Mouse (Mus musculus): ENCODE measurements around the gene Zeb2.

Zeb2 gene

DNA sequence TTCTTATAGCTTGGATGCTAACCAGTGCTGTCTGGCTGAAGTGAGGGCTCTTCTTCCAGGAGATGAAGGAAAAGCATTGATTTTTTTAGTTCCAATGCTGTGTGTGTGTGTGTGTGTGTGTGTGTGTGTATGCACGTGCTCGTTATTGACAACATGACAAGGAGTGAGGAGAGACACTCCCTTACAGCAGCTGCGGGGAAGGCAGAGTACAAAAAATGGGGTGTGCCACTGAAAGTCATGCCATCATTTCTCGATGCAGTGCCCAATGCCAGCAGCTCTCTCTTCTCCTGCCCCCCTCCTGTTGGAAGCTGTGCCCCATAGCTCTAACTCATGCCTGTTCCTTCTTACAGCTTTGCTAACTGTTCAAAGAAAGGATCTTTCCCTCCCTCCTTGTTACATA is 56.4 kb downstream of the Zeb2 start:
- no peak for DNase-seq (ENCODE audit: low spot score)

DNA sequence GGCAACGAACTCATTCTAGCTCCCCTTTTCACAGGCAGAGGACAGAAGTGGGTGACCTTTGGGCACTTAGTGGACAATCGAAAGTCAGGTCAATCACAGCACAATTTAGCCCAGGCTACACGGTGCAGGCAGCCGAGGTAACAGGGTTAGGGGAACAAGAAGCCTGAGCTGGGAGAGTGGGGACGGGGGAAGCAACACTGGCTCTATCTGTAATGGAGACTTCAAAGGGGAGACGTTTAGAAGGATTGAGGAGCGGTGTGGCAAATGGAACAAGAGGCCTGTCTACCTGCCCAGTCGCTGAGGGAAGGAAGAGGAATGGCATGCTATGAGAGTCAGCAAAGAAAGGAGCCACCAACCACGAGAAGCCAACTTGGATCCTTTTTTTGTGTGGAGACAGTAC is 57.0 kb downstream of the Zeb2 start:
- DNase-seq (ENCODE audit: low spot score), result no peak

DNA sequence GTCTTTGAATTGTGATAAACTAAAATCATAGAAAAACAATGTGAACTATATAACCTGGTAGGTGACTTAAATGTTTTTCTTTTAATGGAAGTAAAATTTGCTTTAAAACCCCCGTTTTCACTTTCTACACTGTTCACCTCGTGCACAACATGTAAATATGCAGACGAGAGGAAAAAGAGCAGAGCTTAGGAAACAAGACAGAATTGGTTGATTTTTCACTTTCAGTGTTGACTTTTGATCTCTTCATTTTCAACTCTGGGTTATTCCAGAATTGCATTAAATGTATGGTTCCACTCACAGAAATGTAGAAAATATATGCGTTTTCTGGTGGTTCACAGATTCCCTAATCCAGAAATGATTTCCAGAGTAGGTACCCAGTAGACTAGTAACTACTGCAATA is 57.6 kb downstream of the Zeb2 start:
- DNase-seq (ENCODE audit: low spot score), result no peak

DNA sequence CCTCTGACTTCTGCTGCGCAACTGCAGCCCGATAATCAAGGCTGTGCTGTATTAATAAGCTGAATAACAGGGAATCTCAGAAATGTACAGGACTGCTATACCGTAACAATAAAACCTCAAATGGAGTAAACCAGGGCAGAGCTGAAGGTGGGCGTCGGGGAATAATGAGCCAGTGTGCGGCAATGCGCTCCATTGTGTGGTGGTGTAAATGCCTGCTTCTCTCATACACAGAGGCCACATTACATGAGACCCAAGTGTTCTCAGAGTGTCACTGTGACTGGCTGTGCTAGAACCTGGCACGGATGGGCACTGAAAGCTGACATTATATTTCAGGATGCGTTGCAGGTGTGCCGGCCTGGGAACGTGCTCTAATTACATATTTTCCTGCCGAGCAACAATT is 58.2 kb downstream of the Zeb2 start:
- no peak for DNase-seq (ENCODE audit: low spot score)

DNA sequence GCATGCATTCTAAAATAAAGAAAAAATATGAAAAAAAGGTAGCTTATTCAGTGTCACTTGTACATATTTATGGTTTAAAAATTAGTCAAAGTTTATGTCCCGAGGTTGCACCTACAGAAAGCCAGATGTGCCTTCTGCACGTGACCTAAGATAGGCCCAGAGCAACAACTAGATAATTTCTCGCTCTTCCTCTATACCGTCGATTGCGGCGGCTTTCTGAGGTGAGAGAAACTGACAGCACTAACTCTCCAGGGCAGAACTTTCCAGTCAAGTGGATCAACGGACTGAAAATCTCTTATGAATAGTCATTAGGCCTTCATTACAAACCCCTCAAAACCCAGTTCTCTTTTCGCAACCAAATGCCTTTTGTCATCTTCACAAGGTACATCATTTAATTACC is 59.0 kb downstream of the Zeb2 start:
- no peak for DNase-seq (ENCODE audit: low spot score)

DNA sequence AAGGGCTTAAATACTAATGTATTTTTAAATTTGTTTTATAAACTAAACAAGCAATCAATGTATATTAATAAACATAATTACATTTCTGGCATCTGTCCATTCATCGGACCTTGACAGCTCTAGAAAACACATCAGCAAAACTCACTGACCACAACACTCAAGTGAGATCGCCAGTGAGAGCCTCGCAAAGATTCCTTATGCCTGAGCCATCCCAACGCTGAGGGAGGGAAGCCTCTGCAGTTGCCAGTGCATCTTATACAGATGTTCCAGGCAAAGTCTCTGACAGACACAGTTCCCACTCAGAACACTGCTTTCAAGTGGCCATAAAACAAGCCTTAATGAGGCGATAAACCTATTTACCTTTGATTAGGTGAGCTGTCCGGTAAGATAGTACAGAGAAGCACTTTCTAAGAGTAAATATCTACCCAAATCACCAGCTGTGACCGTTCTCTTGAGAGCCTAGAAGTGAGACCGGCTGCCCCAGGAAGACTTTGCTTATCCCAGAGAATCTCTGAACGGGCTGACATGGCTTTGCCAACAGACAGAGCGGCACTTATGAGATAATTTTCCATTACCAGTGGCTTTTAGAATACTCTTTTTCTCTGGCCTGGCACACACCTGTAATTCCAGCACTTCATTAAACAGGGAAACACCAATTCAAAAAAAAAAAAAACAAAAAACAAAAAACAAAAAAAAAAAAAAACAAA is 60.2 kb downstream of the Zeb2 start:
- no peak for DNase-seq (ENCODE audit: low spot score)

DNA sequence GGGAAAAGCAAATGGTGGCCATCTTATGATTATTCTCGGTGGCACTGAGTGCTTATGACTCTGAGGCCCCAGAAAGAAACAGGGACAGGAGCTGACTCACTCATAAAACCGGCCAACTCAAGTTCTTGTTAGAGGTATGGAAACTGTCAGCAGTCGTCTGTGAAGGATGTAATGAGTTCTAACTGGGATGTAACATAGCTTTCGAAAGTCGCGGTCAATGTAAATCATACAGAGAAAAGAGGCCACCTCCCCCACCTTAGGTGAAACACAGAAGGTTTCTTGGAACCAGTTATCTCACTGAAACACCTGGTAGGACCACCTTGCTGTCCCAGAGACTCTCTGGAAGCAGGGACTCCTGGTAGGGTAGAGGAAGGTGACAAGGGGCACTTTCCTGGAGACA is 61.3 kb downstream of the Zeb2 start:
- no peak for DNase-seq (ENCODE audit: low spot score)

DNA sequence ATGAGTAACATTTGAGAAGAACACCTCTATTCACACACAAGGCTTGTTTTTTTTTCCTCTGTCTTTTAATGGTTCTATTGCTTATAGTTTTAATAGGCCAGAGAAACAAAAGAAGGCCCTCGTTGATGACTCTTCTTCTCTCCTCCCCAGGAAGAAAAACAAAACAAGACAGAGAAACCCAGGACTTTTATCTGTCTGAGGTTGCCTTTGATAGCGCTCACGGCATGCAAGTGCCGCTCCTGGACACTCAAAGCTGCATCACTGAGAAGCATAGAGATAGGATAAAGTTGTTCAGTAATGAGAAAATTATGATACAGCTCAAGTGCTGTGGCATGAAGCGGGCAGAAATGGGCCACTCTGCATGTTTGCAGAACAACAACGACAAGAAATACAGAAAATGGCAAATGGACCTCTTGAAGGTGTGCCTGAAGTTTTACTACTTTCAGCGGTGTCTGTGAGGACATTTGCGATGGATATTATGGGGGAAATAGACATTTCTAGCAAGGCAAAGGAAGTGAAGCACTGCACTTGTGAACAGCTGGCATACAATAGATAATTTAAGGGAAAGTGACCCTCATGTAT is 62.1 kb downstream of the Zeb2 start:
- DNase-seq (ENCODE audit: low spot score), result no peak

DNA sequence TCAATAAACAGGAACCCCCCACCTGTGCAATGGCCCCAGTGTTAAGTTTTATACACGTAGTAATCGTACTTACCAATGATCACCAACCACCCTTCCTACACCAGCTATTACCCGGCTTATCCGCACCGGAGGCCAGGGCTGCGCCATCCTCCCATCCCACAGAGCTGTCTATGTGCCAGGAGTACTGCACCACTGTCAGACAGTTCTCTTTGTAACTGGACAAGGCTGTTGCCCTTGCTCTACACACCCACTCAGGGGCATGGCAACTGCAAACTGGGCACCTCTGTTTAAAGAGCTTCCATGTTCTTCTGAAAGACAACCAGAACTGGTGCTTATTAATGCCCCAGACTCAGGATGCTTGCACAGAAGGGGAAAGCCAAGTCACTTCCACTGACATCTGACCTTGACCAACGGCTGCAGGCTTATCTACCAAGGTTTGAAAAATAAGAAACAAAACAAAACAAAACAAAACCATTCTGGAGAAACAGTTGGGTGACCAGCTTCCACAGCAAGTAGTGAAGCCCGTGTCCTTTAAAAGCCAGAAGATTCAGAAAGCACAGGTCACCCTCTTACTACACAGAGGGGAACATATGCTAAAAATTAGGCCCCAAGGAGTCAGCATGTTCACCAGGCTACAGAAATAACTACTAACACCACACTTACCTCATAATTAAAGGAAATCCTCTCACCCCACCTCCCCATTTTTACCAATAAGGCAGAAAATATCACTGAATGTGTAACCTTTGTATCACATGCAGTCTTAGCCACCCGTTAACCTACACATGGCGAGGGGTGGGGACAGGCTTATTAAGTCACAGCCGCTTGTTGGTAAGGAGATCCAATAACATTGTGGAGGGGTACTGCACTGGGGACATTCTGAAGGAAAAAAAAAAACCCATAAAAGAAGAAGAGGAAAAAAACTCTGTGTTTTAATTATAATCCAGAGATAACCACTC is 62.8 kb downstream of the Zeb2 start:
- DNase-seq (ENCODE audit: low spot score), result no peak

DNA sequence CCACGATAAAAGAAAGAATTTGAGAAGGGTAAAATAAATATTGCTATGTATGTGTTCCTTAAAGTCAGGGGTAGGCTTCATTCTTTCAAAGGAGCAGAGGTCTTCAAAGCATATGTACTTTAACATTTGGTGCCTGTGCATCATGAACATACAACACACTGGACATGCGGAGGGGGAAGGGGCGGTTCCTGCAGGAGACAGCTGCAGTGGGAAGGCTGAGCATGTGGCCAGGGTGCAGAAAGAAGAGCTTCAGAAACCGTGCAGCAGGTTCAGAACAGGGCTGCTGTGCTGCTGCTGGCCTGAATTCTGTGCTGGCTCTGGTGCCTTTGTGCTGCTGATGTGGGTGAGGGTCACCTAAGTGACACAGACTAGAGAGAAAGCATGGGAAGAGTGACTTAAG is 64.6 kb downstream of the Zeb2 start:
- DNase-seq (ENCODE audit: low spot score), result no peak

DNA sequence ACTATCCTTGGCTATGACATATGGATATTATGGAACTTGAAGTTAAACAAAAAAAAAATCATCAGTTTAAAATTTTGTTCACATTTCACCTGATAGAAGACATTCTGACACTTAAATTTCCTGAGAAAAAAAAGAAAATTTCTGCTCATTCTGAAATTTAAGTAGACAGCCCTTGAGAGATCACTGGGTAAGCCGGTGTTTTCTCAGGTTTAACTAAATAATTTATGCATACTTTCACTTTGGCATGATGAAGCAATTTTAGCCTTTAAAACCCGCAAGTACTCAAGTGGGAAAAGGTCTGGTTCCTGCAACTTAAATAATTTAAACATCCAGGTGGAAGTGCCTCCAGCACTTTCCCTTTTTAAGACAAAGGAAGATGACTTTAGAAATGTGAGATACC is 65.9 kb downstream of the Zeb2 start:
- no peak for DNase-seq (ENCODE audit: low spot score)

DNA sequence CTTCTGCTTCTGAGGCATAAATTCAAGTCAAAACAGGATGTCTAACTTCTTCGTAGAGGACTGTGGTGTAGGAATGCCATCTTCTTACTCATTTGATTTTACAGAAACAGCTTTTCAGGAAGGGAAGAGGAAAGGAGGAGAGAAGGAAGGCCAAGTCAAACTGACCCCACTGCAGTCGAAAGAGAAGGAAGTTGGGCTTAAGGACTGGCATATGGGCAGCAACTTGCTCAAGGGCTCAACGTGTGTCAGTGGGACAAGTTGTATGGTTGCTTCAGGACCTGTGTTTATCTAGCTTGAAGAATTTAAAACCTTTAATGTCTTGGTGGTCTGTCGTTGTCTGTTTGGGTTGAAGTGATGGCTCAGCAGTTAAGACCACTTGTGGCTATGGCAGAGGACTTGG is 67.3 kb downstream of the Zeb2 start:
- no peak for DNase-seq (ENCODE audit: low spot score)

DNA sequence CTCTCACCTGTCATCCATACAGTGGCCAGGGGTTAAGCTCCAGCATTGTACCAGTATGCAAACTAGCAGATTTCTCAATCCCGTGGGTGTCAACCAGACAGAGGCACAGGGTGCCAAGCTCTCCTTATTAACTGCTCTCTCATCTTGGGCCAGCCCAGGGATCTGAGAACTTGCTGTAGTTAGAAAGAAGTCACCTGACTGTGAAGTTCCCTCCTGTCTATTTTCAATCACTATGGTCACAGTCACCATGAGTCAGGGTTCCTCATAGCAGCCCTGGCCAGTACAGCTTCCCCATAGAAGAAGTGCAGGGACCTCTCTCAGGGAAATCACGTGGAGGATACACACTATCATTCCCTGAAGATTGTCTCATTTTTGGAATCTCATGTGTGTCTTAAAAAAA is 67.9 kb downstream of the Zeb2 start:
- no peak for DNase-seq (ENCODE audit: low spot score)

DNA sequence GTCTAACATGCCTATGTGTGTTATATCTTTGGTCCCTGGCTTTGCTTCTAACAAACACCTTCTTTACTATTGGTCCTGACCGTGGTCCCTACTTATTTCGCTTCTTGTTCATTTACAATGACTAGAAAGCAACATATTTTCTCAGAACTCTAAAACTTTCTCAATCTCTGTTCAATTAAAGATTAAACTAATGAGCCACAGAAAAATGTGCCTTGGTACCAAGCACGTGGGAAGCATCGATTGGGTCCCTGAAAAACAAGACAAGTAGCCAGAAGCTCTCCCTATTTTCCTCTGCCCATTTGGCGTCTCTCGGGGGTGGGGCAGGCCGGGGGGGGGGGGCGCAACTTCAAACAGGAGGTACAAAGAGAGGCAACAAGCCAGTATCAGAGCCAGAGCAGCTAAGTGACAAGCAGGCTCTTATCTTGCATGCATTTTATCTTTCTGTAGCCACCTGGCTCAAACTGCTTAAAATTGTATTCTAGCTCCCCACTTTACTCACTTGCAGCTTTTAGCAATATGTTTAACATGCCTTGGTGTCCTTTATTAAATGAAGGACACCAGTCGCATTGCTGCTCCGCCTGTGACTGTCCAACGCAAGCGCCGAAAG is 76.4 kb downstream of the Zeb2 start:
- no peak for DNase-seq (ENCODE audit: low spot score)

DNA sequence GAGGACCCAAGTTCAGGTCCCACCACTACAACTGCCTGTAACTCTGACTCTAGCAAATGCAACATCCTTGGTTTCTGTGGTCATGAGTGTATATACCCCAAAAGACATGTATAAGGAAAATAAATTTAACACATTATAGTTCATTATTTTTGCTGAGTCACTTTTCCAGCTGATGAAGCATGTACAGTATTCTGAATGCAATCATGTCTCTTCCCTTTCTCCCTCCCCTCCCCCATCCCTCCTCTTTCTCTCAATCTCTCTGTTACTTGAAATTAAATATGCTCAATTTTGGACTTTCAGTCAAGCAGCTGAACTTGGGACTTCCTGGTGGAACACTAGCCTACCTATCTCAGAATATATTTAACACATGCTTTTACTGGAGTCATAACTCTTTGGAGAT is 77.7 kb downstream of the Zeb2 start:
- no peak for DNase-seq (ENCODE audit: low spot score)

DNA sequence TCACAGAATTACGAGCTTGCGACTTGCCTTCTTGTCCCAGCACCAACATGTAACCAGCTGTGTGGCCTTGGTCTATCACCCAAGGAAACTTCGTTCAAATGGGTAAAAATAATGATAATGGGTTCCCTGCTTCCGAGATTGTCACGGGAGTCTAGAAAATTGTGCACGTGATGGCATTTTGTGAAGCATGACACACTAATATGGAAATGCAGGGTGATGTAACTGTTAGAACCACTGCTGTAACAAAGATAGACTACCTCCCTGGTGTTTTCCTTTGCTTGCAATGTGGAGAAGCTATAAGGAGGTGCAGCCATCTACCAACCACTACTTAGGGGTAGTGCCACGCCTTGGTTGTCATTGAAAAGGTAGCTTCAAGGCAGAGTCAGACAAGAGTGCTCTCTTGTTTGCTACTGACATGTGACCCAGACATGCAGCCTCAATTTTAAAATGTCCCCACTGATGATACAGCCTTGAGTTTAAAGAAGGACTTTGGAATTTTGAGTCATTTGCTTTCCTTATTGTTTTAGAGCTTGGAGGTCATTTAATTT is 89.0 kb downstream of the Zeb2 start:
- no peak for DNase-seq (ENCODE audit: low spot score)

DNA sequence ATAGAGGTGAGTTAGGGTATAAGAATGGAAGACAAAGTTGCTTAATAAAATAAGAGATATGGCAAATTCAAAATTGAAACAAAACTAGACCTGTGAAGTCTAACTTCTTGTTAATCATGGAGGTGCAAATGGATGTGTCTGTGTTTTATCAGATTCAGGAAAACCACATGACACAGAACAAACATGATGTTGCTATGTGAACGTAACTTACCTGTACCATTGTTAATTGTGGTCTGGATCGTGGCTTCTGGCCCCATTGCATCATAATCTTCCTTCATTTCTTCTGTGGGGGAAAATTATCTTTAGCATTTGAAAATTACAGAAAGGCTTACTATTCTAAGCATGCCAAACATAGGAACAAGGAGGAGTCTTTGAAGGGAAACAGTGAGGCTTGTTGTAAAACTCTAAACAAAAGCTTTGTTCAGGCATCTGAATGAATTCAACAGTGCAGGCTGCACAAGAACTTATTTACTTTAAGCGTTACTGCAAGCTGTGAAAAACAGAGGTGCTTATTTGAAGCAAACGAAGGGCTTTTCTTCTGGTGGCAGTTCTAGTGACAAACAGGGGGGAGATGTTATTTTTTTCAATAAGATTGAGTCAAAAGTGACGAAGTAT is 99.9 kb downstream of the Zeb2 start:
- DNase-seq (ENCODE audit: low spot score), result no peak

DNA sequence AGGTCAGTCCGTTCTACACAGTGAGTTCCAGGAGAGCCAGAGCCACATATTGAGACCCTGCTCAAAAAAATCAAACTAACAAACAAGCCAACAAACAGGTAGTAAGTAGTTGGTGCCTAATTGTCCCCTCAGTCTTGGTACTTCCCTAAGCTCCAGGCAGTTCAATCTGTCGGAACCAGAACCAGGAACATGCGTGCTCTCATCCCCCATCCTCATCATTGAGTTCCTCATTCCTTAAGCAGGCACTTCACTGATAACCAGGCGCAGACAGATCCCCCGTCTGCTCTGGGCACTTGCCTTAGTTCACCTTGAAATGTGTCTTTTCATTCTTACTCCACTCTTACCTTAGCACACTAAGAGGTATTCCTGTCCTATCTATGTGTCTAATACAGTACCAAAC is 103.9 kb downstream of the Zeb2 start:
- DNase-seq (ENCODE audit: low spot score), result no peak

DNA sequence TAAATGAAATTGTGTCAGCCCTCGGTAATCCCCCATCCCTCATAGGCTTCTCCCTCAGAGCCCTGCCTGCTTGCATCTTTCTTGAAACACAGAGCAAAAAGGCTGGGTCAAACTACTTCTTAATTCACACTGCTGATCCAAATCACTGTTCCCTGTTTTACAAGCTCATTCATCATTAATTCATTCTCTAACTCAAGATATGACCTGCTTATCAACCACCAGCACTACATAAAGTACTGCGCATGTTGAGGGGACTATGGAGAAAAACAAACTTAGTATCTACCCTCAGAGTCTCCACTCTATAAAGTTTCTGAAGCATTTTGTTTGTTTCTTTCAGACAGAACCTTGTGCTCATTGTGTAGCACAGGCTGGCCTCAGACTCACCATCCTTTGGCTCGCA is 104.5 kb downstream of the Zeb2 start:
- DNase-seq (ENCODE audit: low spot score), result no peak

DNA sequence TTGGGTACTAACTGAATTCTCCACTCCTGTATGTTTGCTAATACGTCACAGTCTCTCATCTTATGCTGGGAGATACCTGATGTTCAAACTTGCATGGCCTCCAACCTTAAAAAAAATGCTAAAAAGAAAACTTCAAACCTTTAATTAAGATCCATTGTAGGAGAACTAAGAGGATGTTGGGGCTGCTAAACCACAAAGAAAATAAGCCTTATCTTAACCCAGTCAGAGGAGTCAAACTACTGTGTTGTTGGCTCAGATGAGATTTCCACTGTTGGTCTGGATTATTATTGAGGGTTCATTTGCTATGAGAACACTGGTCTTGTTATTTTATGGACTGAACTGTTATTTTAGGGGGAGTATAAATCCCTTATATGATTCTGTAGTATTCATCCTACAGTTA is 106.5 kb downstream of the Zeb2 start:
- no peak for DNase-seq (ENCODE audit: low spot score)

DNA sequence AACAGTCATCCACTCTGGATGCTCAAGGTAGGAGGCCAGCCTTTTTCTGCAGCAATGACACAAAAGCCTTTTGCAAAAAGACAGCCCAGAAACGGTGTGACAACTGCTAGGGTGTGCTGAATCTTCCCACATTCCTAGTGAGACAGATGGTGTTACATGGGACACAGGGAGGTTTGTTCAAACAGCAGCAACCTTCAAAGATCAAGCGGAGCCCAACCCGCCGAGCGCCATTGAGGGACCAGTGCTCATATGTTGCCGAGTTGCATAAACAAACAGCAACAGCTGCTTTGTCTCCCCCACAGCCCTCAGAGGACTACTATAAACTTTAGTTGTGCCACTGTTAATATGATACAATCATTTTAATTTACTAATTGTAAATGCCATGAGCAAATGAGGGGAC is 117.3 kb downstream of the Zeb2 start:
- DNase-seq (ENCODE audit: low spot score), result no peak

DNA sequence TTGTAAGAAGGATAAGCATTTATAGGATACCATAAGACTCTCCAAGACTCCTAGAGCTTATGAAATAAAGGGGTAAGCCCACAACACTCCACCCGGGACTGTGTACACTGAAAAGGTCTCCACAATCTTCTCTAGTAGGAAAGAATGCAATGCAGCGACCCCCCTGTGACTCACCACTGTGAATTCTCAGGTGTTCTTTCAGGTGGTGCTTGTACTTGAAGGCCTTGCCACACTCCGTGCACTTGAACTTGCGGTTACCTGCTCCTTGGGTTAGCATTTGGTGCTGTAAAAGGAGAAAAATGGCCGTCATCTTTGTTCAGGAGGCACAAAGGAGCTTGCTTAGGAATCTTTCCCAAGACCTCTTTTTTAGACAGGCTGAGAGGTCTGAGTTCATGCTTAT is 118.5 kb downstream of the Zeb2 start:
- no peak for DNase-seq (ENCODE audit: low spot score)
